Mouse (Mus musculus) gastrocnemius, postnatal 14 days (tissue): ENCODE data around the gene Bmp10. TPM values are rescaled to one million over a fixed set of nuclear protein-coding genes. Genes with fewer than 3 reads are reported as not detected.
A peak's percentile ranks its signal among the peaks of the same experiment; 100 is the strongest.
"Not testable (repeated sequence)": the region's sequence is repeated elsewhere in the genome, so short reads cannot be mapped to it uniquely, and the experiment has no call there.

ENCODE experiments used
- DNase-seq: peaks from one replicate; pipeline ENCODE4 v3.0.0; 2021; ENCODE audit warnings: mixed read lengths
- intact Hi-C: fragments of 180-260 bp; cut with DNase I; formaldehyde crosslinking; loops from one replicate; pipeline ENCODE4 v1.15.1; 2025; ENCODE audit warnings: low total_unique reads
- total RNA-seq, 2 experiments: library from RNA; stranded (reverse); gene quantifications; 2 replicates each; pipeline ENCODE4 v1.2.3; 2021

The Bmp10 gene
- total RNA-seq, 2 experiments from 2014 or later: not detected

- intact Hi-C loops: no loop called here
- no peak for DNase-seq
Observed at GRCm38 (mm10) chr6:87436745-87437144, 8.0 kb downstream of the Bmp10 start.

GRCm38 (mm10) chr6:87443253-87443652 is 14.5 kb downstream of the Bmp10 start:
- DNase-seq: no peak
- intact Hi-C loops: no loop called here

GRCm38 (mm10) chr6:87445222-87445621 is 16.4 kb downstream of the Bmp10 start:
- no peak for DNase-seq
- intact Hi-C loops: no loop called here

GRCm38 (mm10) chr6:87447217-87447616 is 18.4 kb downstream of the Bmp10 start:
- intact Hi-C loops: no loop called here
- DNase-seq: no peak

GRCm38 (mm10) chr6:87449534-87449933 is 20.7 kb downstream of the Bmp10 start:
- intact Hi-C loops: no loop called here
- no peak for DNase-seq

GRCm38 (mm10) chr6:87451016-87451415 is 22.2 kb downstream of the Bmp10 start:
- DNase-seq: peak; percentile 40
- intact Hi-C loops: loop anchor here (5.0 kb wide), 1 partner anchor 54 kb away; no protein-coding TSS in a partner anchor

- intact Hi-C loops: loop anchor here (5.0 kb wide), 1 partner anchor 54 kb away; no protein-coding TSS in a partner anchor
- DNase-seq: no peak
Observed at GRCm38 (mm10) chr6:87451771-87452170, 23.0 kb downstream of the Bmp10 start.

- intact Hi-C loops: no loop called here
Observed at GRCm38 (mm10) chr6:87455507-87455906, 26.7 kb downstream of the Bmp10 start.

GRCm38 (mm10) chr6:87466221-87466620 is 37.4 kb downstream of the Bmp10 start:
- DNase-seq: peak; percentile 68
- intact Hi-C loops: loop anchor here (10.0 kb wide), 1 partner anchor 209 kb away; the partner anchor contains the start of gene Aplf

More at GRCm38 (mm10) chr6:87455507-87455906, 26.7 kb downstream of the Bmp10 start:
- DNase-seq: no peak

- DNase-seq: no peak
- intact Hi-C loops: loop anchor here (10.0 kb wide), 1 partner anchor 207 kb away; the partner anchor contains the start of gene Aplf
Observed at GRCm38 (mm10) chr6:87467373-87467772, 38.6 kb downstream of the Bmp10 start.

- DNase-seq: peak; percentile 55
- intact Hi-C loops: loop anchor here (10.0 kb wide), 1 partner anchor 206 kb away; the partner anchor contains the start of gene Aplf
Observed at GRCm38 (mm10) chr6:87468372-87468771, 39.6 kb downstream of the Bmp10 start.

GRCm38 (mm10) chr6:87470098-87470497 is 41.3 kb downstream of the Bmp10 start:
- intact Hi-C loops, DNase-seq: not testable (repeated sequence)

GRCm38 (mm10) chr6:87475223-87475622 is 46.4 kb downstream of the Bmp10 start:
- DNase-seq: no peak
- intact Hi-C loops: no loop called here

GRCm38 (mm10) chr6:87478847-87479246 is 50.1 kb downstream of the Bmp10 start:
- intact Hi-C loops: no loop called here
- DNase-seq: no peak

GRCm38 (mm10) chr6:87479291-87479999 is 50.7 kb downstream of the Bmp10 start:
- no peak for DNase-seq
- intact Hi-C loops: no loop called here

- DNase-seq: no peak
- intact Hi-C loops: no loop called here
Observed at GRCm38 (mm10) chr6:87483224-87483899, 54.6 kb downstream of the Bmp10 start.

- no peak for DNase-seq
- intact Hi-C loops: no loop called here
Observed at GRCm38 (mm10) chr6:87483900-87484289, 55.1 kb downstream of the Bmp10 start.

- intact Hi-C loops: no loop called here
- DNase-seq: no peak
Observed at GRCm38 (mm10) chr6:87484806-87485205, 56.0 kb downstream of the Bmp10 start.
